Comparison of ENCODE assay signal across 10 mouse cellular contexts in the genomic region with DNA sequence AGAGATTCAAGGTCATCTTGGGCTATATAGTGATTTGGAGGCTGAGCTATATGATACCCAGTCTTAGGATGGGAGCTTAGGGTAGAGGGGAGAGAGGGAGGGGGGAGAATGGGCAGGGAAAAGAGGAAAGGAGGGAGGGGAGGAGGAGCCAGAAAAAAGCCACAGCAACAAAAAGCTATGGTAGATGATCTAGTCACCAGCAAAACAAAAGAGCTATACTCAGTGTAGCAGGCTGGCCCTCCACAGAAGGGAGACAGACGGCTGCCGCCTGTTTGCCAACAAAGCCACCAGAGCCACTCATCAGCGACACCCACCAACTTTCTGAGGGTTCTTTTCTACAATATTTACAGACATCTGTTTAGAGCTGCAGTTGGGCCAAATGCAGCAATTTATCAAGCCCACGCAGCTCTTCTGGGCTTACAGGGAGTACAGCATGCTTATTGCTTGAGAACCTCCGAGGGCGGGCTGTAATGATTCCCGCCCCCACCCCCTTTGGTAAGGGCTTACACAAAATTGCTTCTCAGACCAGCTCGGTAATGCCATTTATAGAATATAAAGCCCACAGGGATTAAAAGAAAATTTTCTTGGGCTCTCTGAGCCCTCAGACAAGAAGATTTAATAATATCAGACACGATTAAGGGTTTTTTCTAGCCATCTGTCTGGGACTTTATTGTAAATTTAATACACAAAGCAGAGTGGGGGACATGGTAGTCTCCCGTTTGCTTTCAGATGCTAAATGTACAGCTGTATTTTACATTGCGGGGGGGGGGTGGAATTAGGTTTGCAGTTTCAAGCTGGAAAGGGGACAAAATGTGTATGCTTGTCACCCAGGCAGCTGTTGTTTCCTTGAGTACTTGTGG.
DNase-seq lines count a peak whose midpoint lies in the region; ATAC-seq and TF ChIP-seq lines count a peak whose summit lies in the region.
"Had no signal": no experiment of that assay in that cellular context is flagged by ENCODE, and none has a peak within 500 bp of the region (broad histone marks: within the 10 kb centered on the region; RNA-seq: fewer than 3 reads in every experiment).

No protein-coding gene starts in this region.

- DNase-seq in lung, postnatal 25 days (ENCODE audit: low spot score): no peak
- DNase-seq in left cerebral cortex, adult 2 months (ENCODE audit: extremely low spot score in 1 of 2, low spot score in 2 of 2): peak; percentile 65 to 66
- DNase-seq in retina, embryonic 14.5 days (ENCODE audit: low spot score): peak; percentile 28
- no peak for DNase-seq in kidney, adult 9 months
- DNase-seq in heart, adult 8-10 months (ENCODE audit: low spot score): no peak

- H3K9me3 ChIP-seq in lung, embryonic 16.5 days (ENCODE audit: control insufficient read depth, low read length): no peaks in the 10 kb centered on the region

- WGBS in lung, embryonic 16.5 days: 45% methylated on average over 11 of the region's 11 CpGs

- intact Hi-C loops in left cerebral cortex, adult 2 months (cut with DNase I): no loop called here

- no peaks in the 10 kb centered on the region for H3K27me3 ChIP-seq in lung, embryonic 16.5 days (ENCODE audit: control insufficient read depth, insufficient read depth, low read depth, low read length)
- H3K27me3 ChIP-seq: megakaryocyte, embryonic 14.5 days had no signal

- no peak overlapping the region for H3K4me3 ChIP-seq in lung, embryonic 16.5 days (ENCODE audit: low read length)
- H3K4me3 ChIP-seq in left cerebral cortex, adult 2 months: no peak overlapping the region
- H3K4me3 ChIP-seq: erythroblast, embryonic 14.5 days; megakaryocyte, embryonic 14.5 days had no signal

- H3K4me1 ChIP-seq in lung, embryonic 16.5 days (replicated peaks; ENCODE audit: control insufficient read depth, insufficient read depth, low read length): no peaks in the 10 kb centered on the region
- H3K4me1 ChIP-seq: megakaryocyte, embryonic 14.5 days had no signal

- H3K9ac ChIP-seq in lung, embryonic 16.5 days (ENCODE audit: low read length): no peak overlapping the region

- no peaks in the 10 kb centered on the region for H3K36me3 ChIP-seq in lung, embryonic 16.5 days (ENCODE audit: control insufficient read depth, insufficient read depth, low read length)

- TF ChIP-seq CTCF in left cerebral cortex, adult 2 months (IDR thresholded peaks at IDR 0.05): no peak

- no peak overlapping the region for H3K27ac ChIP-seq in lung, embryonic 16.5 days (ENCODE audit: low read length)
- no peak overlapping the region for H3K27ac ChIP-seq in left cerebral cortex, adult 2 months

- no peak overlapping the region for H3K4me2 ChIP-seq in lung, embryonic 16.5 days (ENCODE audit: low read depth, low read length)

- ATAC-seq in lung, embryonic 16.5 days (ENCODE audit: low read depth): peak; percentile 56
- peak; percentile 92 for ATAC-seq in frontal cortex, adult (ENCODE audit: low TSS enrichment)
- no peak for ATAC-seq in megakaryocyte-erythroid progenitor cell, adult 5-6 weeks (replicated peaks; ENCODE audit: low FRiP score, low TSS enrichment, poor library complexity, severe bottlenecking)

Comparison
In these comparisons a context has a peak if more than half of its experiments do, and no peak if none do; other contexts are left out.
1. DNase-seq: peak in left cerebral cortex, adult 2 months (2 of 2) and retina, embryonic 14.5 days (single experiment); none in lung, postnatal 25 days (single experiment), kidney, adult 9 months (single experiment) and heart, adult 8-10 months (single experiment).